Mouse (Mus musculus) forelimb bud, embryonic 11.5 days (tissue): Measurements from ENCODE around the gene Gatad2b.
"Not testable (repeated sequence)": the region's sequence is repeated elsewhere in the genome, so short reads cannot be mapped to it uniquely, and the experiment has no call there.

ENCODE experiments used
- DNase-seq: peaks from one replicate; pipeline ENCODE4 v3.0.0-alpha.2; 2012; ENCODE audit warnings: low read depth, low spot score

Gene Gatad2b

DNA sequence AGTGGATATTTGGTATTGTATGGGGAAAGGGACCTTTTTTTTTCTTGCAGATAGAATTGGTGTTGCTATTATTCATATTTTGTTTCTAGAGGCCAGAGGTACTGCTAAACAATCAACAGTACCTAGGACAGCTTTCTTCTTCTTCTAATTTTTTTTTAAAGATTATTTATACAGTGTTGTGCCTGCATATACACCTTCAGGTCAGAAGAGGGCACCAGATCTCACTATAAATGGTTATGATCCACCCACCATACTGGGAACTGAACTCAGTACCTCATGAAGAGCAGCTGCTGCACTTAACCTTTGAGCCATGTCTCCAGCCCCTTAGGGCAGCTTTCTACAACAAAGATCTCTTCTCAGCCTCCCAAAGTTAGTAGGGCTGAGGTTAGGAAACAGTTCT, 20.4 kb downstream of the Gatad2b start:
- DNase-seq, result no peak

DNA sequence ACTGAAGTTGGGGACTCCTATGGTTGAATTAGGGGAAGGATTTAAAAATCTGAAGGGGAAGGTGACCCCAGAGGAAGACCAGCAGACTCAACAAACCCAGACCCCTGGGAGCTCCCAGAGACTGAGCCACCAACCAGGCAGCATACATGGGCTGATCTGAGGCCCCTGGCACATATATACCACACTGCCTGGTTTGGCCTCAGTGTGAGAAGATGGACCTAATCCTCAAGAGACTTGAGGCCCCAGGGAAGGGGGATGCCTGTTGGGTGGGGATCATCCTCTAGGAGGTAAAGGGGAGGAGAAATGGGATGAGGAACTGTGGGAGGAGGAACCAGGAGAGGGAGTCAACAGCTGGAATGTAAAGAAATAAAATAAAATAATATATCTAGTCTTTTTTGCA, 21.3 kb downstream of the Gatad2b start:
- DNase-seq, result no peak

DNA sequence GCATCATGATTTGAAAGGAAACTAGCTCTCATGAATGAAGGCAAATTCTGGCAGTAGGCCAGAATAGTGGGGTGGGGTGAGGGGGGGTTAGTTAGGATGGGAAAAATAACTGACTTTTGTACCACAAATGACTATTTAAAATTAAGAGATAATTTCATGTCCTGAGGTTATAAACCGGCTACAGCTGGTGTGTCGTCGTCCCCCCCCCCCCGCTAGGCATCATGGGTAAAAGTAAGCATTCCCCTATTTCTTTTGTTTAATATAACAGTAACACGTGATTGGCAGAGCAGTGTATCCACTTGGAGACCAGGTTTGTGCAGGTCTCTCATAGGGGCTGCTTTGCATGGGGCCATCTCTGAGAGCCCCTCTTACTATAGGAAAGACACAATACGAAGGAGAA, 29.3 kb downstream of the Gatad2b start:
- DNase-seq, result no peak

DNA sequence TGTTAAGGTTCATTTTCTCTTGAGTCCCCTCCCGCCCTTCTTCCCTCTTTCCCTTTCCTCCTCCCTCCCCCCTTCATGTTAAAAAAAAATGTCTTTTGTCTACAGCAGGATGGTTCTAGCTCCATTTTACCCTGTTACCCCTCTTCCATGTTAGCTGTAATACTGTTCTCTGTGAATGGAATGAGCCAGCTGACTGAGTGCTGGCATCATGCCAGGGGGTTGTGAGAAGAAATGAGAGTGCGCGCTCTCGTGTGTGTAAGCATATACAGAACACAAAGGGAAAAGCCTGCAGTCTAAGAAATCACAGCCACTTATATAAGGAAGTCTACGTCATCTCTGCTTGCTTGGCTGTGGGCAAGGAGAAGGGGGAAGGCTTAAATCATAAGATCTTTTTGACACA, 30.1 kb downstream of the Gatad2b start:
- DNase-seq, result peak; percentile 54

DNA sequence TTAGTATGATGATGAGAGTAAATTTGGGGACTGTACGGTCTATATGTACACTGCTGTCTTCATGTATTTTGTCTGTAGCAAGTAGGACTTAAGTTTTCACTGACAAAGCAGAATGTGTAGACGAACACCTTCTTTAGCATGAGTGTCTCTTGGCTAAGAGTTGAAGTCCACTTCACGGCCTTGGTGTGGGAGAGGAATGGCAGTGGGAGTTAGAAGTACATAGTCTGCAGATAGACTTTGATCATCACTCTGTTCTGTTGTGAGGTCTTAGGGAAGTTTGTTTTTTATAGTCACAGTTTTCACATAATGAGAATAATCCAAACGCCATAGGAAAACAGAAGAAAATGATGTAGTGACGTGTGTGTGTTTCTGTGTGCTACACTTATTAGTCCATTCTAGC, 39.5 kb downstream of the Gatad2b start:
- no peak for DNase-seq

DNA sequence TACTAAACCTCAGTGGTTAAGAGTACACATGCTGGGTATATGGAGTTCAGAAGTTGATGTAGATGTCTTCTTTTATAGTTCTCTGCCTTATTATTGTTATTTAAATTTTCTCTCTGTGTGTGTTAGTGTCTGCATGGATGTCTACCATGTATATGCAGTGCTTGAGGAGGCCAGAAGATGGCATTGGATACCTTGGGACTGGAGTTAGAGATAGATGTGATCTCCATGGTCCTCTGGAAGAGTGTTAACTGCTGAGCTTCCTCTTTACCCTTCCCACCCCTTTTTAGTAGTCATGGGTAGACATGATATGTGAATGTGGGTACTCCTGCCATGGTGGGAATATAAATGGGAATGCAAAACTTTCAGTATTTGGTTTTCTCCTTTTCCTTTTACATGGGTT, 42.5 kb downstream of the Gatad2b start:
- no peak for DNase-seq

DNA sequence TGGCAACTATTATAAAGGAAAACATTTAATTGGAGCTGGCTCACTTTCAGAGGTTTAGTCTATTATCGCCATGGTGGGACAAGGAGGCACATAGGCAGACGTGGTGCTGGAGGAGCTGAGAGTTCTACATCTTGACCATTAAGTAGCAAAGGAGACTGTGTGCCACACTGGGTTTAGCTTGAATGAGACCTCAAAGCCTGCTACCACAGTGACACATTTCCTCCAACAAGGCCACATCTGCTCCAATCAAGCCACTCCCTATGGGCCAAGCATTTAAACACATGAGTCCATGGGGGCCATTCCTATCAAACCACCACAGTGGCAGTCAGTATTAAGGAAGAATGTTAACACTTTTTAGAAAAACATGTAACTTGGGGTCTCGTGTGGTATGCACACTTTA, 45.2 kb downstream of the Gatad2b start:
- DNase-seq, result no peak

DNA sequence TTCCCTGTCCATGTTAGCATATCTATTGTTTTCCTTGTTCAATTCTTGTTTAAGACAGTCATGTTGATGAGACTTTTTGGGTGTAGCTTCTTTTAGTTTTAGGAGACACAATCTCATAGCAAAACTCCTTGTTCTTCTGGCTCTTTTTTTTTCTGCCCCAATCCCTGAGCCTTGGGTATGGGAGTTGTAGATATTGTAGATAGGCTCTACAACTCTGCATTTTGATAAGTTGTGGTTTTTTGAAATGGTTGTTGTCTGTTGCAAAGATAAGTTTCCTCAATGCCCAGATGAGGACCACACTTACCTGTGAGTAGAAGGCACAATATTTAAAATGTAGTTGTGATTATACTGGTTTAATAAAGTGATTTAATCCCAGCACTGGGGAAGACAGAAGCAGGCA, 47.2 kb downstream of the Gatad2b start:
- DNase-seq, result no peak

DNA sequence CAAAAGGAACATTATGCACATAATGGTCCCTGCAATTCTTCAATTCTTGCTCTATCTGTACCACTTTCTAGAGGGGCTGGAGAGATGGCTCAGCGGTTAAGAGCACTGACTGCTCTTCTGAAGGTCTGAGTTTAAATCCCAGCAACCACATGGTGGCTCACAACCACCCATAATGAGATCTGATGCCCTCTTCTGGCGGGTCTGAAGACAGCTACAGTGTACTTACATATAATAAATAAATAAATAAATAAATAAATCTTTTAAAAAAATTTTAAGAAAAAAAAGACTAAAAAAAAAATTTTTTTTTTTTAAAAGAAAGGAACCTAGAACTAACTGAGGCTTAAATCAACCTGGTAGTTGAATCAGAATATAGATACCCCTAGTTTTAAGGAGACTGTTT, 49.9 kb downstream of the Gatad2b start:
- DNase-seq, result not testable (repeated sequence)

DNA sequence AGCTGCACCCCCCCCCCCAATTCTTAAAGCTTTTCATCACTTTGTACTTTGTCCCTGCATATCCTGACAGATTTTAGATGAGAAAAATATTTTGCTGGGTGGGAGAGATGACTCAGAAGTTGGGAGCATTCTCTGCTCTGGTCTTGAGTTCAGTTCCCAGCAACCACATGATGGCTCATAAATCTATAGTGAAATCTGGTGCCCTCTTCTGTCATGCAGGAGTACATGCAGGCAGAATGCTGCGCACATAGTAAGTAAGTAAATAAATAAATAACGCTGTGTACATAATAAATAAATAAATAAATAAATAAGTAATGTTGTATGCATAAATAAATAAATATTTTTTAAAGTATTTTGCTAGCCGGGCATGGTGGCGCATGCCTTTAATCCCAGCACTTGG, 54.9 kb downstream of the Gatad2b start:
- DNase-seq, result no peak

DNA sequence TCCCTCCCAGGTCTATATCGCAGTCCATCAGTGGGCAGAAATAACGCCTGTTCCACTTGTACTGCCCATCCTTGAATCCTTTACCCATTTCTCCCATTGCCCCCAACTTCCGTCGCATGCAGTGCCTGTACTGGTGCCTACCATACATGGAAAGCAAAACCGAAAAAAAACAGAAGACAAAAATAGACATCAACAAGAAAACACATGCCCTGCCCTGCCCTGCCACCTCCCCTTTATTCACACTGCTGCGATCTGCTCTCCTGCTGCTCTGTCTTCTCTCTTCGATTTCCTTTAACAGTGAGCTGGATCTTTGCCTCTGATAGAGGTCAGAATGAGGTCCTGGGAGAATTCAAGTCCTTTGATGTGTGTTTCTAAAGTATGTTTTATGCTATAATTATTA, 65.0 kb downstream of the Gatad2b start:
- DNase-seq, result no peak

DNA sequence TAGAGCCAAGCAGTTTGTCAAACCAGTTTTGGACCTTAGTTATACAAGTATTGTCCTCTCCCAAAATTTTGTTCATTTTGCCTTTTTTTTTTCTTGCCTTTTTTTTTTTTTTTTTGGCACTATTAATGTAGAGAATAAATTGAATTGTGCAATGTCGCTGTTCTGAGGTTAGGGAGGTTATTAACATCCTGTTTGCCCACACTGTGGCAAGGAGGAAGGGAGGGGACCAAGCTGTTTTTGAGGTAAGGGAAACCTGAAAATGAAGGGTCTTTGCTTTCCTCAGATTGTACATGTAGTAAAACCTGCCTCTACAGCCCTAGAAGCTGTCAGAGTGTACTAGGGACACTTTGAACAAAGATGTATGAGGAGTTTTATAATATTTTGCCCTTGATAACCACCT, 66.3 kb downstream of the Gatad2b start:
- no peak for DNase-seq

DNA sequence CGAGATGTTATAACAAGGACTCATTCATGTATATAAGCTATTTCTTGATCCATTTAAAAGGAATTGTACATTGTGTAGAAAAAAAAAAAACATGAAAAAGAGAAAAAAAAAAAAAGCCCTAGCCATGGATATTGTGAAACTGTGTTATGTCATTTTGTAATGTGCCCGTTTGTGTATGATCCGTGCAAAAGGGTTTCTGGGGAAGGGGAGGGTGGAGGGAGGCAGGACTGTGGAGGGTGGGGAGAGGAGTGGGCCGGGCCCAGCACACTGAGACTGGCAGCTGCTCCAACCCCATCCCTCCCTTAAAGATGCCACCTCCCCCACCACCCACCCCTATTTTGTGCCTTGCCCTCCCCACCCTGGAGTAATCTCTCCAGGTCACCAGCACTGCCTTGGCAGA, 68.5 kb downstream of the Gatad2b start:
- DNase-seq, result no peak

DNA sequence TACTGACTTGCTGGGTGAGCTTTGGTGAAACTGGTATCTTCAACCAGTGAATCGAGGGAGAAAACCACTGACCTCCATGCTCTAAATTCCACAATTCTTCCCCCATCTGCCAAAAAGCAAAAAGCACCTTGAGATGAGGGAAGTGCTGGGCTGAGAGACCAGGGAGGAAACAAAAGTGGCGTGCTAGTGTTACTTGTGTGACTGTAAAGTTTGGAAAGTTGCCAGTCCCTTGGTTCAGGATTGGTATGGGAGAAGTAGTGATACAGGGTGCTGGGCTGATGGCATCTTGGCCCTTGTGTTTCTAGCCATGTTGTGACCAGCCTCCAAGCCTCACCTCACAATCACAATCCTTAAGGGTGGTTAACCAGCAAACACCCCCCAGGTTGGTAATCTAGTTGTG, 69.4 kb downstream of the Gatad2b start:
- no peak for DNase-seq

DNA sequence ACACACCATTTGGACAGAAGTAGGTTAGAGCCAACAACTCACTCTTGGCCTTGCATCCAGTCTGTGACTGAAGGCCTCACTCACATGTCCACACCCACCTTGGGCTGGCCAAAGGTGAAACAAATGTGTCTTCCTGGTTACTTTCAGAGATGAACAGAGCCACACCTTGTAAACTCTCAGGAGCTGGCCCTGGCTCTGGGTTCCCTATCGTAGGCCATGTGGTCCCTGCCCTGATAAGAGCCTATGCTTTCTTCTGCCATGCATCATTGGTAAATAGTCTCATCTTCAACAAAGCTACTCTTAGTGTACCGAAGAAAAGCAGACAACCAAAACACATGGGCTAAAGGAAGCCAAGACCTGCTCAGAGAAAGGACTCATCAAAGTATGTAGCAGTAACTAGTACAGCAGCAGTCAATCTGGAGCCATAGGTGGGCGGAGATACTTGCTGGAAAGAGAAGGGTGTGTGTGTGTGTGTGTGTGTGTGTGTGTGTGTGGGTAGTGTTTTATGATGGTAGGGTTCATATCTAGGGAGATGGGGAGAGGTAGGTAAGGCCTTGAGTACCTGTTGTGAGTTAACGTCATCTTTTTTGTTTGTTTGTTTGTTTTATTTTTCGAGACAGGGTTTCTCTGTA, 74.1 kb downstream of the Gatad2b start:
- DNase-seq, result no peak

DNA sequence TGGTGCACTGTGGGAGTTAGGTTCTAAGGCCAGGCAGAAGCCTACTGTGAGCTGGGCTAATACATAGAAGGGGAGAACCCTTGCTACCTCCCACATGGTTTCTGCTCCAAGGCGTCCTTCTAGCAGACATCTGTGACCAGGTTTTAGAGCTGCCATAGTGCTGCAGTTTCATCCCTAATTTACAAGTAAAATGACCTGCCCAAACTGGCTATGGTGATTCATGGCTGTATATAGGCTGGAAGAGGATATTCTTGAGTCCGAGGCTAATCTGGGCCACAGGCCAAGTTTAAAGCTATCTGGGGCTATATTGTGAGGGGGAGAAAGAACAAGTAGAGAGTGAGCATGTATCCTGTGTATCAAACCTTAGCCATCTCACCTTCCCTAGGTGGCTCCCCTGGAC, 76.1 kb downstream of the Gatad2b start:
- no peak for DNase-seq

DNA sequence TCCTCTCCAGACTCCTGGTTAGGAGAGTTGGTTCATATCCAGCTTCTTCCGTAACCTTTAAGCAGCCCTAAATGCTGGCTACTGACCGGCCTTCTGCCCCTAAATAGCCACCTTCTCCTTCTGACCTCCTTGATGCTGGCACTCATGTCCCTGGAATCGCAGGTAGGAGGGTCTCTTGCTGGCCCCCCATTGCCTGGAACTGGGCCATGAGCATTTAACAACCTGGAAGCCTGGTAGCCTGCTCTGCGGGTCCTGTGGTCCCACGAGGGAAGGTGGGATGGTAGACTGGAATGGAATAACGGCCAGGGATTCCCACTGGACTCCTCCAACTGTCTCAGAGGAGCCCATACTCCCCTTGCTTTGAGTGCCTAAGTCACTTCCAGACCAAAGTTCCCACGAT, 78.9 kb downstream of the Gatad2b start:
- no peak for DNase-seq

DNA sequence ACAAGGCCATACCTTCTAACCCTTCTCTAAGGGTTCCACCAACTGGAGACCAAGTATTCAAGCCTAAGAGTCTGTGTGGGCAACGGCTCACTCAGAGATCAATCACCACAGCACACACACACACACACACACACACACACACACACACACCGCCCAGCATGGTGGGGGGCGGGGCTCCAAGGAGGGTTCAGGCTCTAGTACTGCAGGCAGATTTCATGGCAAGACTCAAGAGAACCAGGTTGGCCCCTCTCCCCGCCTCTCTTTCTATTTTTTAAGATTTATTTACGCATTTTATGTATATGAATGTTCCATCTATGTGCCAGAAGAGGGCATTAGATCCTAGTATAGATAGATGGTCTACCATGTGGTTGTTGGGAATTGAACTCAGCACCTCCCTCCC, 79.8 kb downstream of the Gatad2b start:
- no peak for DNase-seq

DNA sequence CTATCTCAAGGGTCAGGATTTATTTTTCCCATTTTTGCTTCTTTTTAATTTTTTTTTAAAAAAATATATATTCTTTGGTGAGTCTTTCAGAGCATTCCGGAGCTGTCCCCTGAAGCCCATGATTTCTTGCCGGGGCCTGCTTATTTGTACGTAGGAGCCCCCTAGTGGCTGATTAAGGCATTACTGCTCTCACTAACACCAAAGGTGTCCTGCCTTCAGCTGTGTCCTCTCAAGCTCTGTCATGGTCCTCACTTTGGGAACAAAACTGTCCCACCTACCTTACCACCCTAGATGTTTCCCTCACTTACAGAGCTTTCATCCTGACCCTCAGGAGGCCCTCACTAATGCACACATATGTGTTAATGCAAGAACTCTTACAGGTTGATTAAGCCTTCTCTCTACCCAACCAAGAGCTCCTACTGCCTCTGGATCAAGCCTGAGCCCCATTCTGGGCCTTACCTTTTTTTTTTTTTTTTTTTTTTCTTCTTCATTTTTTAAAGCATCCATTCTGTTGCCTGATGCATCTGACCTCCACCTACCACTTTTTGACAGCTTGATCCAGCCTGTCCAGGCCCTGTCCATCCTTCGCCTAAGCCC, 80.6 kb downstream of the Gatad2b start:
- DNase-seq, result peak; percentile 87

DNA sequence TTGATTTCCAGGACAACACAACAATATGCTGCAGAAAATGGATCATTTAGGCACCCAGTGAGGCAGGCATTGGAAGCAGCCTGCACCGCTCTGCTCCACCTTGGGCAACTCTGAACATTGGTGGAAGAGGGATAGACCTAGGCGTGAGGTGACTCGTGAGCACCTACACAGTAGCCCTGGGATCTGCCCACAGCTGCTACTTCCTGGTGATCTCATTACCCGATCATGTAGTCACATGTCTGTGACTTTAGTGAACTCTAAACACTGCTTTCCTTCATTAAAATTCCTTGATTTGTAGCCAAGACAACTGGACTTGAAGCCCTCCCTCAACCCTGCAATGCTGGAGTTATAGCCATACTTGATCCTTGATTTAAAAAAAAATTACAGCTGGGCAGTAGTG, 81.4 kb downstream of the Gatad2b start:
- DNase-seq, result no peak

DNA sequence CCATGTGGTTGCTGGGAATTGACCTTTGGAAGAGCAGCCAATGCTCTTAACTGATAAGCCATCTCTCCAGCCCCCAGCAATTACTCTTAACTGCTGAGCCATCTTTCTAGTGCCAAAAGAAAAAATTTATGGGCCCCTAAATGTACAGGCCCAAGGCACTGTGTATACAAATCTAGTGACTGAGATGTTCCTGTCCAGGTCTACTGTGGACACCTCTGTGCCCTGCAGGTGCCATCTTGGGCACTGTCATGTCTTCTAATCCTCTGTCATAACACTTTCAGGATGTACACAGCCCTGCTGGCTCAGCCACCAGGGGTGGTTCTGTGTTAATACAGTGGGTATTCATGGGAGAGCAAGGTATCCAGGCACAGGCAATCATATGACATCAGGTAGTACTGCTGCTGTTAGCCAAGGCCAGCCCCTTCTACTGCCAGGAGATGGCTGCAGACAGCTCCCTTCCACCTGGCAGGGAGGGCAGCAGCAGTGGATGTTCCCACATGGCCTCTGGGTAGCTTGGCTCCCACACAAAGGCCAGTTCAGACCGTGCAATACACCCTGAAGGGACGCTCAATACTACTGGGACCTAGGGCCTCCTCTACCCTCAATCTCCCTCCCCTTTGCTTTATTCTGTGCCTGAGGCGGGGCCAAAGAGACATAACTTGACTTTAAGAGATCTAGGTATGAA, 82.7 kb downstream of the Gatad2b start:
- no peak for DNase-seq

DNA sequence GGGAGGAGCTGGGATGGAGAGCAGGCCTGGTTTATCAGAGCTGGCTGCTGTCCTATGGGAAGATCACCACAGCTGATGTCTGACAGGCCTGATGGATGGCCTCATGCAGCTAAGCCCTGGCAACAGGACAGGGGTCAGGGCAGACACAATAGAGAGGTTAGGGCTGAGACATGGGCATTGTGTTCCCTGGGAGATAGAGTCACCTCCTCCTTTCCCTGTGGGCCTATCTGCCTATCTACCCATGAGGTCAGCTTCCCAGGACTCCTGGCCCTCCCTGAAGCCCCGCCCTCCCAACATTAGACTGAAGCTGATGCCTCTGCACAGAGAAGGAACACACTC, 83.2 kb downstream of the Gatad2b start:
- DNase-seq, result no peak

DNA sequence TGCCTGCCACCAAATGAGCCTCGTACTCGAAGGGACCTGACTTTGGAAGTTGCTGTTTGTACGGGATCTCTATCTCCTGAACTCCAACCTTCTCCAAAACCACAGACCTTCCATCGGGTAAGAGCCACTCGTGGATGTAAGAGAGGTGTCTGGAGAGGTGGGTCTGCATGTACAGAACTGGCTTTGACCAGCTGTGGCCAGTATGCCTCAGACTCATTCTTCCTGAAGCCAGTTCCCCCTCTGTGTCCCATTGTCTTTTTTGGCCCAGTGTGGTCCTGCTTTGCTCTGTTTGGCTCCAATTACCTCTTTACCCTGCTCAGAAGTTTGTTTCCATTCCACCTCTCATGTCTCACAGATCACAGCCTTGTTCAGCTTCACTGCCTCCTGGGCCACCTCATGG, 85.5 kb downstream of the Gatad2b start:
- DNase-seq, result no peak

DNA sequence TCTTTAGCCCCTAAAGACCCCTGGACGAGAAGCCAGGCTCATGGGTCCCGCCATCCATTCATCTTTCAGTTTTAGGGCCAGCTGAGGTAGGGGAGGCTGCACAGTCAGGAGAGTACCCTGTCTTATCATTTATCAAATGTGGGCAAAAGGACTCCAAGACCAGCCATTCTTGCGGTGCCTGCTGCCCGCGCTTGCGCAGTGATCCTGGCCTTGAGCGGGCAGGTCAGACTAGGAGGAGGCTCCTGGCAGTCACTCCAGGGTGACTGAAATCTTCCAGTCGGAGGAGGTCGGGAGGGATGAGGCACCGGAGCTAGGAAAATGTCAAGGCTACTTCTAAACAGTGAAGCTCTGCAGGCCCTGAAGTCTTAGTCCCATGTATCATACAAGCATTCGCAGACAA, 88.7 kb downstream of the Gatad2b start:
- DNase-seq, result no peak
